Mouse (Mus musculus) brain, embryonic 14.5 days (tissue): ENCODE measurements around the gene Il23r.

ENCODE experiments used
- CTCF ChIP-seq: fragments of 200-500 bp; IDR thresholded peaks from 2 replicates; pipeline ENCODE4 v1.5.1; 2012; ENCODE audit warnings: inconsistent platforms, mild to moderate bottlenecking, moderate library complexity, borderline replicate concordance; ENCODE audit not compliant: insufficient read depth, insufficient read length; ENCODE audit errors: extremely low read depth
- POLR2A ChIP-seq: fragments of 200-500 bp; IDR thresholded peaks from 2 replicates; pipeline ENCODE4 v1.6.1; 2012; ENCODE audit warnings: mild to moderate bottlenecking, inconsistent platforms, borderline replicate concordance; ENCODE audit not compliant: poor library complexity, insufficient read depth, insufficient read length, severe bottlenecking; ENCODE audit errors: extremely low read depth

DNA sequence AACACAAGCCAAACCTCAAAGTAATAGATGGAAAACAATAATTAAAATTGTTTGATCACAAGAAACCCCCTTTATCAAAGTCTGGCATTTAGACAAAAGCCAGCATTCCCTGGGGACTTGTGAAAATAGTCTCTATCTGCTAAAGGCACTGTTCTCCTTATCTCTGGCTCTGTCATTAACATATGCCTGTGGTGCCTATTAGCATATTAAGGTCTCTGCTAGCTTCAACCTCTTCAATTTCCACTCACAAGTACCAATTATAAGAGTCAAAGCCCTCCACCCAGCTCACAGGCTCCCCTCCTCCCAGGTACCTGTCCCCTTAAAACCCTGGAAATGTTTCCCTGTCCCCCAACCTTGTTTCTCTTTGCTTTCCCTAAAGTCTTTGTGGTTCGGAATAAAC is 20.4 kb downstream of the Il23r start:
- no peak for TF ChIP-seq CTCF
- TF ChIP-seq POLR2A, result no peak
